Mouse (Mus musculus) 3T3-L1 (cell line): ENCODE measurements around the gene Rcan2.
"Not testable (repeated sequence)": the region's sequence is repeated elsewhere in the genome, so short reads cannot be mapped to it uniquely, and the experiment has no call there.

Source experiments
- DNase-seq: peaks from one replicate; pipeline ENCODE4 v3.0.0-alpha.2; 2015; ENCODE audit warnings: low read depth, low spot score

Rcan2 gene

DNA sequence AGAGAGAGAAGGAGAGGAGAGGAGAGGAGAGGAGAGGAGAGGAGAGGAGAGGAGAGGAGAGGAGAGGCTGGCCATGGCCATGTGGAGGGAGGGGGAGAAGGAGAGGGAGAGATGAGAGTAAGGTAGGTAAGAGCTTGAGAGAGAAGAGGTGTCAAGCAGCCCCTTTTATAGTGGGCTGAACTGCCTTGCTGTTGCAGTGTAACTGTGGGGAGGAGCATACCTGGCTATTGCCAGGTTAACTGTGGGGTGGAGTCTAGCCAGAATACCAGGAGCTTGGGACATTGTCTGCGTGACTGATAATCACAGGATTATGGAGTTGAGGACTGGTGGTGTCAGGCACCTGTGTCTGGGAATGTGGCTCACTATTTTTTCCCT is 24.2 kb downstream of the Rcan2 start:
- not testable (repeated sequence) for DNase-seq

DNA sequence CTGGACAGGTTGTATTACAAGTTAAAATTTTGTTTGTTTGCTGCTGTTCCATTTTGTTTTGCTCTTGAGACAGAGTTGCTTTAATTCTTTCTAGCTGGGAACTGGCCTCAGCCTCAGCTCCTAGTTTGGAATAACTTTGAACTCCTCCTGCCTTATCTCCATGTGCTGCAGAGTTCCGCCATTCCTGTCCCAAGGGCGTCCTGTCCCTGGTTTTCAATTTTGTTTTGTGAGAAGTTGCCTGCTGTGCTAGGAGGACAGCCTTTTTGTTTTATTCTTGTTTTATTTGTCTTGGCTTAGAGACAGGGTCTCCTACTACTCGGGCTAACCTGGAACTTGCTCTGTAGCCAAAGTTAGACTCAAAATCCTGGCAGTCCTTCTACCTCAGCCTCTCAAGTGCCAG is 26.1 kb downstream of the Rcan2 start:
- no peak for DNase-seq

DNA sequence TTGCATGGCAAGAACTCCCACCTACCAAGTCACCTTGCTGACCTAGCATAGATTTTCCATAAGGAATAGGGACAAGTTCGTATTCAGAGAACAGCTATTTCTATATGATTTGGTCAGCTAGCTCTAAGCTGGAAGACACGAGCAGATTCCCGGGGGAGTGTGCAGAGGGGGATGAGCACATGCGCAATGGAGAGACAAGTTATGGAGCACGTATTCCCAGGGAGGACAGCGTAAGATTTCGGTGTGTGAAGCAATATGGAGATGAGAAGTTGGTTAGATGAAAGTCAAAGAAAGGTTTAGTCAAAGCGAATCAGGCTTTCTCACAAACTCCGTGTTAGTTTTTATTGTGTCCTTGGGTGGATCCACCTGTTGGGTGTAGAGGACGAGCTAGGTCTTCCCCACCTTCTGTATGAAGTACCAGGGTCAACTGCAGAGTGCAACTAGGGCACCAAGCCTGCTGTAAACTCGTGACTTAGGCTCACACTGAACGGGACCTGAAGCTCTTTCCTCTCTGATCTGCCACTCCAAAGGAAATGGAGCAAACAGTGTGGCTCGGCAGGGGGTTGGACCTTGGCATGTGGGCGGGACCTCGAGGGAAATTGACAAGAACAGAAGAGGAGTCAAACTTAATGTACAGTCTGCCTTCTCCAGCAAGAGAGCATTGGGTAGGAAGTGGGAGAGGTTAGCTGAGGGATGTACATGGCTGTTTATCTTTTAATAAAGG is 31.4 kb downstream of the Rcan2 start:
- no peak for DNase-seq

DNA sequence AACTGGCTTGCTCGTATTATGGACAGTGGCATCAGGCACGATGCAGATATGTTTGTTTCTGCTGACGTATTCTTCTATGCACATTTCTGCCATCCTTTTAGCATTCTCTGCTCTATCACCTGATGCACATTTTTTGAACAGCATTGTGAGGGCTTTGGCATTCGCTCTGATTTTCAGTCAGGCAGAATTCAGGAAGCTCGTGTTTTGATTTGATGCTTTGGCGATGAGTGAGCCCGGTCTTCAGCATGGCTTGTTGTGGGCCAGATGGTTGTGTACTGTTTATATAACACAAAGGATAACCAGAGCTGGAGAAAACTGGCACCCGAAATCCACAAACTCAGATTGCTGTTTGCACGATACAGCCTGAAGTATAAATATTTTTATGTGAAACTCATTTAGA is 39.1 kb downstream of the Rcan2 start:
- DNase-seq = no peak

DNA sequence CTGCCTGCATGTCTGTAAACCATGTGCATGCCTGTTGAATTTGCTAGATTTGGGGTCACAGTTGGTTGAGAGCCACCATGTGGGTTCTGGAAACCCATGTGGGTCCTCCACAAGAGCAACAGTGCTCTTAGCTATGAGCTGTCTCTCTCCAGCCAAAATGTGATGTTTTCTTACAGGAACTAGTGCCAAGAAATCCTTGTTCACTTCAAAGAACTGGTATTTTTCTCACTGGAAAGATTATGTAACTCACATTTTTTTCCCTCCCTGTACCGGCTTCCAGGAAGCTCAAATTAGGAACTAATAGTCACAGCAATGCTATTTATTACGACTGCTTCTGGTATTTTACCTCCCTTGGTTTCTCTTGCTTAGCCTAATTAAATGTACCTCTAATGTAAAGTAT is 45.6 kb downstream of the Rcan2 start:
- DNase-seq = peak; percentile 39

DNA sequence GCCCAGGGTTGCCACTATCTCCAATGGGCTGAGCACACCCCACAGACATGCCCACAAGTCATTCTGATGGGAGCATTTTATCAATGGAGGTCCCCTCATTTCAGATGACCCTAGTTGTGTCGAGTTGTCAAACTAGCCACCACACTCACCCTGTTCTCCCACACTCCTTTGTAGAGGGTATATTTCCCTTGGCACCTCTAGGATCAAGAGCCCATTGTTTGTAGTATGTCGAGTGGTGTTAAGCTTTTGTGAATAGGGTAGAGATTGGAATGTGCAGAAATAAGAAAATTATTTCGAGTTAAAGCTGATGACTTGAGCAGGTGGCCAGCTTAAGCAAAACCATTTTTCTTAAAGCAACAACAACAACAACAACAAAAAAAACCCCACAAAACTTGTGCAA is 47.8 kb downstream of the Rcan2 start:
- no peak for DNase-seq

DNA sequence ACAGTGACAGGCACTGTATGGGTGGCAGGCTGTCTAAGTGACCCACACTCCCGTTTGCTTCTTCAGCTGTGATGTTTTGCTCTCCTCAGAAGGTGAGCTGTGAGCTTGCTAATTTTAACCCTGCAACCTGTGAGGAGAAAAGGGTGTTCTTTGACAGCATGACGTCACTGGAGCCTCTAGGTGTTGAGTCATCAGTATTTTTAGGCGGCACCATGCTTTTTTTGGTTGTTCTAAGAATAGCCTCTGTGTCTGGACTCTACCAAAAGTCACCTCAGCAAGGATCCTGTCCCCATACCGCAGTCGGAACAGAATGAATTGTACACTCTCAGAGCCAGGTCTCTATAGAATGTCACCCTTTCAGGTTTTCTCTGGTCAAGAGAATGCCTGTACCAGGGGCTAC is 54.0 kb downstream of the Rcan2 start:
- DNase-seq = peak; percentile 15

DNA sequence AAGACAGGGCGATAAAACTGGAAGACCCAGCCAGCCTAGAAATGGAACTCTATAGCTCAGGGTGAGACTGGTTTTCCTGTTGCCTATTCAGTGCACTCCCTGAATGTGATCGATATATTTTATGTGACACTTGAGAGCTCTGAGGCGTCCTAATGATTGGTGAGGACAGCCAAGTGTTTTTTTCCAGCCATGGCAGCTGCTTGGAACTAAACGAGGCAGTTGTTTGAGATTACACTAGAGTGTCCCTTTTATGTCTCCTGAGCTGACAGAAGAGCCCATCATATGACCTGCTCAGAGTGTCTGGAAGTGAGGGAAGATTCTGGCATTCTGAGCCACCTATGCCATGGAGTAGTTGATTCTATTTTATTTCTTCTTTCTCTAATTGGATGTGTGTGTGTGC is 54.9 kb downstream of the Rcan2 start:
- DNase-seq = no peak

DNA sequence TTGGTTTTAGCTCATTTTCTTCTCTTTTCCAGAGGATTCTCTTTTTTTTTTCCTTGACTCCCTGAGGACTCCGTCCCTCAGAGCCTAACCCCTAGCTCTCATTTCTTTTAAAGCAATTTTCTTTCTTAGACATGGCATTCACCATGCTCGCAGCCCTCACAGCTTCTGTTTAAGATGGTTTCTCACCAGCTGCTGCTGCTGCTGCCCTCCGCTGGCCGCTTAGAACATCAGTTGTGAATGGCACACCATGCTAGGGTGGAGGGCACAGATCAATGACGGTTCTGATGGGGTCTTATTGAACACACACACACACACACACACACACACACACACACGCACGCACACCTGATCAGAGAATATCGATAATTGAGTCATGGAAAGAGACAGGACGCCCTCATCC is 67.7 kb downstream of the Rcan2 start:
- no peak for DNase-seq

DNA sequence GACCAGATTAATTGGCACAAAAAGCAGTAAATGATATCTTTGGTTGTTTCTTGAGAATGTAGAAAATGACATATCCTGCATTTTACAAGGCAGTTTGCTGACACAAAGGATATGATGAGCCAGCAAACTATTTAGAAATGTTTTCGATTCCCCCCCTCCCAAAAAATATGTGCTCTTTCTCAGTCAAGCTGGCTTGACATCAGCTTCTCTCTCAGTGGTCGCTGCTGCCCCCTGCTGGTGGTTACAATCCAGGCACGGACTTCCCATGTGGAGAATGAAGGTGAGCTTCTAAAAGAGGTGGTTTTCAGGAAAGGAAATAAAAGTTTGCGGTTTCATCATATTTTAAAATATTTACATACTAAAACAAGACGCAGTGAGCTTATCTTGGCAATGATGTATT is 68.5 kb downstream of the Rcan2 start:
- DNase-seq = peak; percentile 85

DNA sequence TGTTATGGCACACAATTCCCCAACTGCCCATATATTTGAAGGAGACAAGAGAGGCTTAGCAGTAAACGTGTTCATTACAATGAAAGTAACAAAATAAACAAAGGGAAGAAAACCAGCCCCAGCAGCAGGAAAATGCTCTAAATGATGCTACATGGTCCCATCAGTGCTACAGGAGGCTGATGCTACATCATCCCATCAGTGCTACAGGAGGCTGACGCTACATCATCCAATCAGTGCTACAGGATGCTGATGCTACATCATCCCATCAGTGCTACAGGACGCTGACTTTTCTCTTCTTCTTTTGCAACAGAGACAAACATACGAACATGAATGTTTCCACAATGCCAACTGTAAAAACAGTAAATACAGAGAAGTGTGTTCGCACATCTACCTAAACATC is 73.3 kb downstream of the Rcan2 start:
- DNase-seq = no peak

DNA sequence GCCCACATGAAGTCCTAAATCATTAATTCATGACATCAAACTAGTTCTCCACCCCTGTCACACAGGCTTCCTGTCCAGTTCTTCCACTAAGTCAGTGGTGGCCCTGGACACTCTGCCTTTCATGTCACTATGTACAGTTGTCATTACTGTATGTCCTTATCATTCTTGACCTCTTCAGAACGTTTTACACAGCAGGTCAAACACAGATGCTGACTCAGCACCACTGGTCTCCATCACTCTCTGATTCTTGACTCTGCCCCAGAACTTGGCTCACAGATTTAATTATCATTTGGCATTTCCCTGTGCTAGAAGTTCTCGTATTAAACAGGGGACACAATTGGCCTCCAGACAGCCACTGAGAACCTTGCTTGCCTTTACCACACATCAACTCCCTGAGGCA is 76.3 kb downstream of the Rcan2 start:
- no peak for DNase-seq

DNA sequence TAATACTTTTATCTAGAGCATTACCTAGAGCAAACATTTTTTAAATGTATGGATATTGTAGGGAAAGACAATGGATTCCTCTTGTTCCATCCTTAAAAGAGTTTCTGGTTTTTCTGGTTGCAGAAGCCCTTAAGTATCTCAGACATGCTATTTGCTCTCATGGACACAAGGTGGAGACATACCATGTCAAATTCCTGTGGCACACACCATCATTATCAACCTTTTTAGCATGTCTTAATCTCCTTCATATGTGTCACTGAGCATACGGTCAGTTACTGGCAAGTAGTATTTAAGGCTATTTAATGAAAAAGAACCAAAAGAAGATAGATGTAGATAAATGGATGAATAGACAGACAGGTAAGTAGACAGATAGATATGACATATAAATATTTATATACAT is 81.9 kb downstream of the Rcan2 start:
- peak; percentile 85 for DNase-seq

DNA sequence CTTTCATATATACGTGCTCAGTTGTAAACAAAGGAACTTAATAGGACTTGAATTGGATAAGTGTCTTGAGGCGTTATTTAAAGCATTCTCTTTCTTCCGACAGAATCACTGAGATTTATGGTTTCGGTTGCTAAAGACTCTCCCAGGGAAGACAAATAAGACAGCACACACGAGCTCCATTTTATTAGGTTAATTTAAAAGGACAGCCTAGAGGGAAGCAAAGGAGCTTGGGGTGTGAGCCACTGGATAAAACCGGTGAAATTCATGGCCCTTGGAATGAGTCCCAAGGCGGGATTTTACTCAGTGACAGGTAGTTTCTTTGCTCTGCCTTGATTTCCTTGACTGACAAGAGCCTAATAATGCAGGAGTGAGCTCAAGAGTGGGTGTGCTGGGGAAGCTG is 85.1 kb downstream of the Rcan2 start:
- DNase-seq = no peak

DNA sequence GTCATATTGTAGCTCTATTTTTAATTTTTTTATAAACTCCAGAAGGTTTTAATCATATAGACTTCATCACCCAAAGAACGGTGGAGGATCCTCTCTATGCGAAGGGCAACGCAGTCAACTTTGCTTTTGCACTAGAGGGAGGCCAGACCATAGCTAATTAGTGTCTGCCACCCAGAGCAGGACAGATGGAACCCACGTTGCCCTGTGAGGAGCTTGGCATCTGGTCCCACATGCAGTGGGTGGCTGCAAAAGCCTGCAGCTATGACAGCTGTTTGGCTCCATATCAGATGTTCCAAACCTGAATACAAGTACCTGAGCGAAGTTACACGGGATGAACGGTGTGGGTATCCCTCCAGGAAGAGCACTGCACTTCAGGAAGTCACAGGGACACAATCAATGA is 86.8 kb downstream of the Rcan2 start:
- no peak for DNase-seq

DNA sequence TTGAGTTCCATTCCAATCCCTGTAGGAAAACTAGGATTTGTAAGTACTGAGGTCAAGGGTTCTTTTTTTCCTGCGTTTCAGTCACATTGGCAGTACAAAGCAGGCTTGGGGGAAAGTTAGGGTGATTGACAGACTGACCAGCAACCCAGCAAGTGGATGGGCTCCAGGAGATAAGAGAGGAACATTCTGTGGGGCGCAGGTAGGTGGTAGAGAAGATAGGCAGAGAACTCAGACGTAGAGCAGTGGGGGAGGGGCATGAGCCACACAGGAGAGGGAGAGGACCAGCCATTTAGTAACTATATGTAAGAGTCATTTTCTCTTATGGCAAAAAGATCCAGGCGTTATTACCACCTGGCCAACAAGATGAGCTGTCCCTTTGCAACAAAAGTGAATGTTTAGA is 96.2 kb downstream of the Rcan2 start:
- no peak for DNase-seq

DNA sequence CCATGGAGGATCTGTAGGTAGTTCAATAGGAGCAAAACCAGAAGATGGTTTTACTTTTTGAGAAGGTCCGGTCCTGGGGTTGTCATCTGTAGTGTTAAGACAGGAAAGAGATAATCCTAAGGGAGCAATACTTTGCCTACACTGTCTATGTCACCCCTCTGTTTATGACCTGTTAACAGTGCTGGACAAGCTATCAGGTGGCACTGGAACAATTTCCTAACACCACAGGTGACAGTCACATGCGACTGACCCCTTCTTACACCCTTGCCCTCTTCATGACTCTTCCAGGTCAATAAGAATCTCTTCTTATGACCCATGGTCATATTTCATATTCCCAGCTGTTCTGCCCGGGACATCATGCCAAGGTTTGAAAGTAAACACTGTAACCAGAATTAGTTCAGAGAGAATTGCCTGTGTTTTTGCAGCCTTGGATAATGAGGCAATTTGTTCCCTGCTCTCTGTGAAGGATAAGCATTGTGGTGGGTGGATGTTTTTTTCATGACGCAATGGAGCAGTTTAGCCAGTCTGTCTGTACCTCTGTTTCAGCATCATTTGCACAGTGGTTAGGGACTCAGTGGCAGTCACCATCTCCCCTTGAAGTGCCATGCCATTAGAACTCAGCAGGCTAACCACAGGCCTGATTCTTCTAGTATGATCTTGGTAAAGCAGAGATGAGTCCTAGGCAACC is 98.4 kb downstream of the Rcan2 start:
- DNase-seq = no peak

DNA sequence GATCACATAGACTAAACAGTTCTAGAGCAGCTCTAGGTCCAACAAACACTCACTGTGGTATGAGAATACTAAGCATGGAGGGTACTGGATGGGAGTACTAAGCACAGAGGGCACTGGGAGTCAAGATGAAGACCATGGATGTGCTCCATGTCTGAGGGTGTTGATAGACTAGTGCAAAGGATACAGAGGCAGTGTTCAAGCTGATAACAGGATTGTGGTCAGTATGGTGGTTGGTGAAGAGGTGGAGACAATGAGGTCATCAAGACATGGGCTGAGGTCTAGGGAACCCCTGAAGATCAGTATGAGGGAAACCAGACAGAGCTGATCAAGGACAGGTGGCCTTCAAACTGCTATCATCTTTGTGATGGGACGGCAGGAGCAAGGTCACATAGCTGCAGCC is 99.0 kb downstream of the Rcan2 start:
- DNase-seq = no peak

DNA sequence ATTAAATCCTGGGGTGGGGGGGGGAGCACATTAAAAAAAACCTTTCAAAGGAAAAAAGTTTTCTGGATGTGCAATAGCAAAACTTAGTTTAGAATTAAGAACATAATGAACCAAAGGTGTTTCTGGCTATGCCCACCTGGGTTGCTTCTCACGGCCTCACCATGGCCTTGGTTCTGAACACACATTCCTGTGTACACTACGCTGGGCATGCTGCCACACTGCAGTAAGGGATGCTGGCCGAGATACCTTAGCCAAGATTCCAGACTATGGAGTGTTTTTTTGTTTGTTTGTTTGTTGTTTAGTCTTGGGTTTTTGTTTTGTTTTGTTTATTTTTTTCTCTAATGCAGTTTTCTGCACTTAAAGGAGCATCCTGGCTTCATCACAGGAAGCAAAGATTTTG is 100.3 kb downstream of the Rcan2 start:
- no peak for DNase-seq

DNA sequence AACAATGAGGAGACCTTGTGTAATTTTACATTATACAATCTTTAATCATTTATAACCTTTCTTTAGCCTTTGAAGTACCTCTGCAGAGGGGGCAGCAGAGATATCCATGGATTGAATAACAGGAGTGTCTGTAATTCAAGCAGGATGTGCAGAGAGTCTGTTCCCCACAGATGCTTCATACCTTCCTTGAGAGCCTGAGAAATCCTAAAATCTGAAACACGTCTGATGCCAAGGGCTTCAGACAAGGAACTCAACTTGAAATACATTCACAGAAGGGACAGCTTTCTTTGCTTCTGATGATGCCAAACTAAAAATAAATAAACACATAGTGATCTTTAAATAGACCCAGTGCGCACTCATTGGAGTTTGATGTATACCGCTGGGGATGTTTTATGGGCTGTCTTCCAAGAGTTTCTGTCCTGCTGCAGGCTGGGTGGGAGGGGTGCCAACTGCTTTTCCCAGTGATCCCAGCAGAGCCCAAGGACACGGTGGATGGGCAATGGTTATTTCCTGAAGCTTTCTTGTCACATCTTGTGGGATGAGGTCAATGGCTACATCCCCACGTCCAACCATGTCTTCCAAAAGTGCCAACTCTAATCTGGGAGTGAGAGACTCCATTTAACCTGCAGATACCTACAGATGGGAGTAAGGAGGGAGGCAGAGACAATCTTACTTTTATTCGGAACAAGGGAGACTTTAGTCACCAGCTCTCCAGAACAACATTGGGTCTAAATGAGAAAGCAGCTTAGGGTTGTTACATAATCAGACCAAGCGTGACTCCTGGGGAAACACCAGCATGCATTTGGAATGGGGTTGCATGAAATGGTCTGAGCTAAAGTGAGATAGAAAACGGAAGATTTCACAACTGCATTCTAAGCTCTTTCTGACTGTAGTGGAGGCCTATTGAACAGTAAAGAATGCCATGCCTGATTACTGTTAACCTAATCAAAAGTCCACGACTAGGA is 102.9 kb downstream of the Rcan2 start:
- DNase-seq = peak; percentile 53

DNA sequence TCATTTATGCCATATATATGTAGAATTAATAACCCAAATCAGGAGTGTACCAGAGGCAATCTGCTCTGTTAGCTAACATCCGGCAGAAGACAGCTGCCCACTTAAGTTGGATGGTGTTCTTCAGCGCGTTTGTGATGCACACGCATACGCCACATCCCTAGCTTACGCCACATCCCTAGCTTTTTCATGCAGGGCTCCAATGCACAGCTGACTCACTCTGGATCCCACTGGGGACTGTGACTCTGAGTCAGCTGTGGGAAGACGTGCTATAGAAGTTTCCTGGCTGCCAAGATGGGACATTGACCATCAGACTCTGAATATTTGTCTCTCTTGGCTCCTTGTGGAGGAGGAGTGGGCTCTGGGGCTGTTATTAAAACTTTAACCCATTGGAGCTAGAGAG is 103.7 kb downstream of the Rcan2 start:
- DNase-seq = peak; percentile 41

DNA sequence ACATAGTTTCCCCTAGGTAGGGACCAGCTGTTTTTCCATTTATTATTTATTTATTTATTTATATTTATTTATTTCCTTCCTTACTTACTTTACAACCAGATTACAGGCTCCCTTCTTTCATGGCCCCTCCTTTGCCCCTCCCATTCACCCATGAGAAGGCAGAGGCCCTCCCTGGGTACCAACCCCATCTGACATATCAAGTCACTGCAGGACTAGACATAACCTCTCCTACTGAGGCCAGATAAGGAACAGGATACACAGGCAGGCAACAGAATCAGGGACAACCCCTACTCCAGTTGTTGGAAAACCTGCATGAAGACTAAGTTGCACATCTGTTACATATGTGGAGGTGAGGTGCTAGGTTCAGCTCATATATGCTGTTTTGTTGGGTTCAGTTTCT is 105.6 kb downstream of the Rcan2 start:
- no peak for DNase-seq

DNA sequence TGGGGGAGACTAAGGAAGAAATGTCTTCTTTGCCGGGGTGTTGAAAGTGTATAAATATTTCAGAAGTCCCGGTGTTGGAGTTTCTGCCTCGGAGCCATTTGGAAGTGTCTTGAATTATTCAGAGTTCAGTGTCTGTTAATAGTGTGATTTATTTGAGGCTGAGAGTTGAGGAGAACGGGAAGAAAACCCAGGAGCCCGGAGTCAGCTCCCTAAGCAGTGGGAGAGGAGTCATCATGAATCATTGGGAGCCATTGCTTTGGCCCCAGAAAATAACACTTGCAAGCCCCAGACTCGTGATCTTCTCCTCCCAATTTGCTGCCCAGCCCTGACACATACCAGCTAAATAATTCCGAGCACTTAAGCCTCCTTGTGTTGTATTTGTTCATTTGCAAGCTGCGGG is 115.0 kb downstream of the Rcan2 start:
- DNase-seq = peak; percentile 63
